Mouse (Mus musculus) forebrain, embryonic 12.5 days (tissue): ENCODE measurements around the gene Lamb3. TPM values are rescaled to one million over a fixed set of nuclear protein-coding genes. Genes with fewer than 3 reads are reported as not detected.

Experiments
- ATAC-seq: fragments of 200-750 bp; cut with Nextera tagmentation; 2 replicates; pipeline ENCODE4 v1.8.0; 2017; ENCODE audit warnings: moderate TSS enrichment; ENCODE audit not compliant: low FRiP score
- H3K27ac ChIP-seq: fragments of 300-500 bp; sonication (generic); 2 replicates; pipeline ENCODE4 v1.5.1; 2016; ENCODE audit warnings: mild to moderate bottlenecking
- H3K27me3 ChIP-seq: fragments of 300-500 bp; sonication (generic); 2 replicates; pipeline ENCODE4 v1.6.1; 2016; ENCODE audit warnings: mild to moderate bottlenecking
- H3K36me3 ChIP-seq: fragments of 300-500 bp; sonication (generic); replicated peaks from 2 replicates; pipeline ENCODE4 v1.6.1; 2016; ENCODE audit warnings: mild to moderate bottlenecking
- H3K4me1 ChIP-seq: fragments of 300-500 bp; sonication (generic); 2 replicates; pipeline ENCODE4 v1.6.1; 2016
- H3K4me2 ChIP-seq: fragments of 300-500 bp; sonication (generic); 2 replicates; pipeline ENCODE4 v1.6.1; 2016; ENCODE audit warnings: mild to moderate bottlenecking, moderate library complexity
- H3K4me3 ChIP-seq: fragments of 300-500 bp; sonication (generic); replicated peaks from 2 replicates; pipeline ENCODE4 v1.5.1; 2016; ENCODE audit warnings: mild to moderate bottlenecking
- H3K9ac ChIP-seq: fragments of 300-500 bp; sonication (generic); 2 replicates; pipeline ENCODE4 v1.6.1; 2016; ENCODE audit warnings: mild to moderate bottlenecking
- H3K9me3 ChIP-seq: fragments of 300-500 bp; sonication (generic); 2 replicates; pipeline ENCODE4 v1.6.1; 2016
- WGBS: fragments of 180-500 bp; shearing (Covaris S2); methylation state at CpG from one replicate; pipeline ENCODE4 v1.1.7; 2016; 5-methylcytosine and 5-hydroxymethylcytosine counted together
- polyA plus RNA-seq: library from polyadenylated mRNA; unstranded; fragments of >200 nt; fragmentation: Nextera tagmentation; extraction: Ambion mirVana; gene quantifications from 2 replicates; pipeline ENCODE4 v1.2.1, GENCODE M21; 2016

The Lamb3 gene
- 0.31 and 0.77 TPM in 2 replicates for polyA plus RNA-seq

- WGBS: 96% methylated on average over 3 of the region's 3 CpGs
- Histone ChIP-seq H3K27ac (no peak within 1 kb of the TSS), H3K4me1 (no peaks in the 10 kb centered on the region), H3K36me3 (no peaks in the 10 kb centered on the region), H3K27me3 (no peaks in the 10 kb centered on the region), H3K9me3 (no peaks in the 10 kb centered on the region), H3K4me3 (no peak within 1 kb of the TSS), H3K4me2 (no peak within 1 kb of the TSS), H3K9ac (no peak within 1 kb of the TSS)
- no peak for ATAC-seq
Observed at GRCm38 (mm10) chr1:193207503-193207902, at the start of gene Lamb3. Lamb3 (plus strand) TSS chr1:193207699.

- H3K36me3 ChIP-seq: no peaks in the 10 kb centered on the region
- H3K9ac ChIP-seq: no peak overlapping the region
- H3K27me3 ChIP-seq: peaks cover 18% of the 10 kb centered on the region
- peaks cover 10% of the 10 kb centered on the region for H3K4me1 ChIP-seq
- no peak overlapping the region for H3K27ac ChIP-seq
- H3K4me2 ChIP-seq: no peak overlapping the region
- ATAC-seq: no peak
- no peak overlapping the region for H3K4me3 ChIP-seq
- 68% methylated on average over 3 of the region's 3 CpGs for WGBS
- no peaks in the 10 kb centered on the region for H3K9me3 ChIP-seq
Observed at GRCm38 (mm10) chr1:193159163-193159562, 48.3 kb upstream of the Lamb3 start.

DNA sequence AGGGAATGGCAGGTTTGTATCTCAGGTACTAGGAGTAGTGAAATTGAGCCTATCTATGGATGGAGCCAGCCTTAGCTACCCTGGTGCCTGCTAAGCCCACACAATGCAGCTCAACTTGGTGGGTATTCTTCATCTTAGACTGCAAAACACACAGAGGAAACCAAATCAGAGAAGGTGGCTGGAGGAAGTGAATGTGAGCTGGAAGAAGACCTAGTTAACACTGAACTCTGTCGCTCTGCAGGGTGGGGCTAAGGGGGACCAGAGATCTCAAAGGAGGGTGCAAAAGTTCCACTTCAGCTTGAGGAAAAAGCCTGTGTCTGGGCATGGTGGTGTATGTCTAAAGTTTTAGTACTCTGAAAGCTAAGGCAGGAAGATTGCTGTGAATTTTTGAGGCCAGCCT lies 47.9 kb upstream of the Lamb3 start:
- 54% methylated on average over 1 of the region's 1 CpGs for WGBS
- Histone ChIP-seq H3K27ac (no peak overlapping the region), H3K27me3 (peaks cover 13% of the 10 kb centered on the region; the same call in 1 of the 2 replicates), H3K4me1 (peaks cover 10% of the 10 kb centered on the region), H3K4me2 (no peak overlapping the region), H3K4me3 (no peak overlapping the region), H3K36me3 (no peaks in the 10 kb centered on the region), H3K9ac (no peak overlapping the region), H3K9me3 (no peaks in the 10 kb centered on the region)
- ATAC-seq: no peak

GRCm38 (mm10) chr1:193160317-193161032 lies 47.0 kb upstream of the Lamb3 start:
- Histone ChIP-seq H3K4me1 (peaks cover 10% of the 10 kb centered on the region), H3K4me2 (peak overlapping the region; percentile 48), H3K36me3 (no peaks in the 10 kb centered on the region), H3K9me3 (no peaks in the 10 kb centered on the region), H3K27ac (no peak overlapping the region), H3K9ac (no peak overlapping the region), H3K4me3 (peak overlapping the region; percentile 18), H3K27me3 (peaks cover 7% of the 10 kb centered on the region; the same call in 1 of the 2 replicates)
- 14% methylated on average over 18 of the region's 18 CpGs for whole genome bisulfite sequencing
- ATAC-seq: no peak

DNA sequence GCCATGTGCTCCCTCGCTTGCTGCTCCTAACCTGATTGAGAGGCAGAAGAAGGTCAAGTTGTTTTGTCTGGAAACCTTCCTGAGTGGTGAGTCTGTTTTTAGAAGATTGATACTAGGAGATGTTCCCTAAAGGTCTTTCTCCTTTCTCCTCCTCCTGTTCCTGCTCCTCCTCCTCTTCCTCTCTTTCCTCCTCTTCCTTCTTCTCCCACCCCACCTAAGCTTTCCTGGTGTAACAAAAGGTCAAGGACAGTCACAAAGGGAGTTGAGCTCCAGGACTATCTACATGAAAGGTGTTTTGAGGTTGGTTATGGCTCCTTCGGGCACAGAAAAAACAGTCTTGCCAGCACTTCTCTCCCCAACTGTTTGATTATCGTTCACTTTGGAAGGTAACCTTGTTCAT lies 39.8 kb upstream of the Lamb3 start, which contains the start of gene A130010J15Rik:
Gene A130010J15Rik (plus strand): TSS at position 301 of the 400 bp plus-strand sequence.
- ATAC-seq: no peak
- H3K27me3 ChIP-seq: no peaks in the 10 kb centered on the region; the same call in 1 of the 2 replicates
- 90% methylated on average over 3 of the region's 3 CpGs for WGBS
- no peaks in the 10 kb centered on the region for H3K9me3 ChIP-seq
- H3K36me3 ChIP-seq: no peaks in the 10 kb centered on the region
- H3K4me3 ChIP-seq: no peak within 1 kb of the TSS
- H3K27ac ChIP-seq: no peak within 1 kb of the TSS
- H3K4me2 ChIP-seq: no peak within 1 kb of the TSS
- peaks cover 8% of the 10 kb centered on the region for H3K4me1 ChIP-seq
- H3K9ac ChIP-seq: no peak within 1 kb of the TSS

DNA sequence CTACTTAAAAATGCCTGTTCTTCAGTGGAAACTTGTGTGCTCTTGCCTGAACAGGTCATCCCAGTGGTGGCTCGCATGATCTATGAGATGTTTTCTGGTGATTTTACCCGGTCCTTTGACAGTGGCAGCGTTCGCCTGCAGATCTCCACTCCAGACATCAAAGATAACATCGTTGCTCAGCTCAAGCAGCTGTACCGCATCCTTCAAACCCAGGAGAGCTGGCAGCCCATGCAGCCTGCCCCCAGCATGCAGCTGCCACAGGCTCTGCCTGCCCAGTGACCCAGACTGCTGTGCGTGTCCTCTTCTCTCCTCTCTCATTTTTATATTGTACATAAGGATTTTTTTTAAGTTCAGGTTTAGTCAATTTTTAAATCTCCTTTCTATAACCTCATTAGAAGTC lies 38.3 kb upstream of the Lamb3 start:
- no peak overlapping the region for H3K27ac ChIP-seq
- no peaks in the 10 kb centered on the region; the same call in 1 of the 2 replicates for H3K27me3 ChIP-seq
- H3K4me2 ChIP-seq: no peak overlapping the region
- H3K4me1 ChIP-seq: peaks cover 15% of the 10 kb centered on the region
- ATAC-seq: no peak
- no peak overlapping the region for H3K4me3 ChIP-seq
- 96% methylated on average over 7 of the region's 7 CpGs for WGBS
- H3K9me3 ChIP-seq: no peaks in the 10 kb centered on the region
- H3K36me3 ChIP-seq: no peaks in the 10 kb centered on the region
- no peak overlapping the region for H3K9ac ChIP-seq

DNA sequence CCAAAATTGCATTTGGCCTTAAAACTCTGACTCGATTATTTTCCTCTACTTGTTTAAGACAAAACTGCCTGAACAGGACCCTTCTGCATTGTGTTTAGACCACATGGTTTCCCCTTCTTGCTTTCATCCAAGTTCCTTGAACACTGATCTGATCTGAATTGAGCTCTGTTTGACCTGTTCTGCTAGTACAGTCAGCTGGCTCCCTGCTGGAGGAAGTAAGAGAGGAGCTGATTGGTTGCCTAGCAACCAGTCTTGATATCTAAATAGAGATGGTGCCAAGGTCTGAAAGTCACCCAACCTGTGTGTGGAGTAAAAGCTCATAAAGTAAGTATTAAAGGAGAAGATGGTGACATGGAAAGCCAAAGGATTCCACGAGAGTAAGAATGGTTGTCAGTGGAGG lies 37.6 kb upstream of the Lamb3 start:
- H3K4me3 ChIP-seq: no peak overlapping the region
- no peak overlapping the region for H3K4me2 ChIP-seq
- WGBS: 84% methylated on average over 2 of the region's 2 CpGs
- no peaks in the 10 kb centered on the region for H3K9me3 ChIP-seq
- peaks cover 17% of the 10 kb centered on the region for H3K4me1 ChIP-seq
- no peak overlapping the region for H3K9ac ChIP-seq
- no peak for ATAC-seq
- no peaks in the 10 kb centered on the region; the same call in 1 of the 2 replicates for H3K27me3 ChIP-seq
- H3K36me3 ChIP-seq: no peaks in the 10 kb centered on the region
- no peak overlapping the region for H3K27ac ChIP-seq

DNA sequence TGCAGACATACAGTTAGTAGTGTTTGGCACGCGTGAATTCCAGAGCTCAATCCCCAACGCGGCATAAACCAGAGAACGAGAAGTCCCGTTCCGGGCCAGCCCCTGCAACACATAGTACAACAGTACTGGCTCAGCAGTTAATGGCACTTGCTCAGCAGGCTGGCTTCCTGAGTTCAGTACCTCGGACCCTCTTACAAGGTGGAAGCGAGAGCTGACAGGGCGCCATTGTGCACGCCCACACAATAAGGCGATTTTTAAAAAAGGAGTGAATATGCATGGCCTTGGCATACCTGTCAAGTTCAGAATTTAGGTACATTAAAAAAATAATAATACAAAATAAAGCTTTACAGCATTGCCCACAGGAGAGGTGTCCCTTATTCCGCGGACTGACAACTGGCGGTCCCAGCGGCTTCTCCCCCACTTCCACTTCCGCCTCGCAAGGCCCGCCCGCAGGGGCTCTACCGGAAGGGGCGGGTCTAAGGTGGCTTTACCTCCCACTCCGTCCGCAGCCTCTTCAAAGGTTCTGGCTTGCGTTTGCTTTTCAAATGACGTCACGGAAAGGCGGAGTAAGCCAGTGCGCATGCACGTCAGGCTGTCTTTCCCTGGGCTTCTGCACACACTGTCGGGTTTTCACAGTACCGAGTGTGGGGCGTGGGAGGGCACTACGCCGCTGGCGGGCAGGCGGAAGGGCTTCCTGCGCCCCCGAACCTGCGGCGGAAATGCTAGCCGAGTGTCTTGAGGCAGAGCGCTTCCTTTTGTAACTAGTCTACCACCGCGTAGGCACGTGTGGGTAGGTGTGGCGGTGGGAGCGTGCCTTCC lies 34.3 kb upstream of the Lamb3 start:
- H3K4me2 ChIP-seq: peak overlapping the region; percentile 63
- H3K4me3 ChIP-seq: peak overlapping the region; percentile 67
- no peaks in the 10 kb centered on the region for H3K9me3 ChIP-seq
- no peaks in the 10 kb centered on the region for H3K27me3 ChIP-seq
- H3K36me3 ChIP-seq: no peaks in the 10 kb centered on the region
- H3K9ac ChIP-seq: peak overlapping the region; percentile 75
- peak overlapping the region; percentile 71 for H3K27ac ChIP-seq
- ATAC-seq: peak; percentile 99
- H3K4me1 ChIP-seq: peaks cover 20% of the 10 kb centered on the region
- WGBS: under 1% methylated on average over 48 of the region's 48 CpGs

- no peaks in the 10 kb centered on the region for H3K27me3 ChIP-seq
- no peak for ATAC-seq
- peak overlapping the region; percentile 63 for H3K4me2 ChIP-seq
- no peaks in the 10 kb centered on the region for H3K9me3 ChIP-seq
- H3K36me3 ChIP-seq: no peaks in the 10 kb centered on the region
- H3K27ac ChIP-seq: peak overlapping the region; percentile 71
- peak overlapping the region; percentile 67 for H3K4me3 ChIP-seq
- H3K9ac ChIP-seq: peak overlapping the region; percentile 75
- 21% methylated on average over 9 of the region's 9 CpGs for WGBS
- peaks cover 20% of the 10 kb centered on the region for H3K4me1 ChIP-seq
Observed at GRCm38 (mm10) chr1:193173810-193174129, 33.7 kb upstream of the Lamb3 start.

DNA sequence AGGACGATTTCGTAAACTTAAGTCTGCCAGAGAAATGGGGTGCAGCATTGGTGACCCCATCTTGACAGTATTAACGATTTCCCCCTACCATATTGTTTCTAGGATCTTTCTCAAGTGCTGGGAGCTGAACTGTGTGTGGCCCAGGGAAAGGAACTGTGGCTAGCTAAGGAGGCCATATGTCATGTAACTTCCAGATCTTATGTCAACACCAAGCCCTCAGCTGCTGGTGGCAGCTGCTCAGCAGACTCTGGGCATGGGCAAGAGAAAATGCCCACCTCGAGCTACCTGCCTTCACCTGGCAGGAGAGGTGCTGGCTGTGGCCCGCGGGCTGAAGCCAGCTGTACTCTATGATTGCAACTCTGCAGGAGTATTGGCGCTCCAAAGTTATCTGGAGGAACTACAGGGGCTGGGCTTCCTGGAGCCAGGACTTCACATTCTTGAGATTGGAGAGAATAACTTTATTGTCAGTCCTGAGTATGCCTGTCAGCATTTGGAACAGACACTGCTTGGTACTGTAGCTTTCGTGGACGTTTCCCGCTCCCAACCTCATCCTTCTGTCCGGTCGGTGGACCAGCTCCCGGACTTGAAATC lies 33.3 kb upstream of the Lamb3 start:
- H3K36me3 ChIP-seq: no peaks in the 10 kb centered on the region
- ATAC-seq: no peak
- no peaks in the 10 kb centered on the region for H3K27me3 ChIP-seq
- WGBS: 94% methylated on average over 13 of the region's 13 CpGs
- H3K4me3 ChIP-seq: peak overlapping the region; percentile 67
- peaks cover 20% of the 10 kb centered on the region for H3K4me1 ChIP-seq
- no peak overlapping the region for H3K27ac ChIP-seq
- peak overlapping the region; percentile 63 for H3K4me2 ChIP-seq
- H3K9ac ChIP-seq: peak overlapping the region; percentile 75; the same call in 1 of the 2 replicates
- H3K9me3 ChIP-seq: no peaks in the 10 kb centered on the region

DNA sequence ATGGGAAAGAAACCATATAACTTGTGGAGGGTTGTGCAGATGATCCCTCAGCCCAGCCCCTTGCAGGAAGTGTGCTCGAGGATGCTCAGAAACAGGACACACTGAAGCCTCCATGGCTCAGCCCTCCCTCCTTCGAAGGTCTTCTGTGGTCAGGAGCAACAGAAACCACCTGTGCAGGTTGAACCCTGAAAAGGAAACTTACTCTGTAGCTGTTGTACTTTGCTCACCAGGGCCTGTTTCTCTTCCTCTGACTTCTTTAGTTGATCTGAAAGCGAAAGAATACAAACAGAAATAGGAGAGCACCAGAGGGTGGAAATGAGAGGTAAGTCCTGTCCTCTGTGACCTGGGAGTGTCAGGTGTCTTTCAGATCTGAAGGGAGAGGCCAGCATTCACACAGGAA lies 26.4 kb upstream of the Lamb3 start:
- Histone ChIP-seq H3K4me1 (no peaks in the 10 kb centered on the region; the same call in 1 of the 2 replicates), H3K9ac (no peak overlapping the region), H3K9me3 (no peaks in the 10 kb centered on the region), H3K36me3 (no peaks in the 10 kb centered on the region), H3K4me3 (no peak overlapping the region), H3K27me3 (0 out of 2 replicates have a peak, but pooled peaks cover 7% of the 10 kb centered on the region), H3K27ac (no peak overlapping the region), H3K4me2 (no peak overlapping the region)
- no peak for ATAC-seq
- 90% methylated on average over 3 of the region's 3 CpGs for WGBS

DNA sequence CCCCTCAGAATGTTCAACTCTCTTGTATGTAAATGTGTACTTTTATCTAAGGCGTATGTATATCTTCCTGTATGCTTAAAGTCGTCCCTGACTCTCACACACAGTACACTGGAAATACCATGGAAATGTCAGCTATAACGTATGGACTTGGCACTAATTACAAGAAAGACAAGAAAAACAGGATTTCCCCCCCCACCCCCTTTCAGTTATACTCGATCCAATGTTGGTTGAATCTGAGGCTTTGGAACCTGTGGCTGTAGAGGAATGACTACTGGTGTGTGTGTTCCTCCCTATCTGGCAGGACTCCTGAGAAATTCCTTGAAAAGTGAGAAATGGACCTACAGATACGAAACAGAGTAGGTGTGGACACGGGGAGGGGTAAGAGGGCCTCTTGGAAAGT lies 19.2 kb upstream of the Lamb3 start:
- Histone ChIP-seq H3K27me3 (0 out of 2 replicates have a peak, but pooled peaks cover 8% of the 10 kb centered on the region), H3K36me3 (no peaks in the 10 kb centered on the region), H3K27ac (no peak overlapping the region), H3K4me1 (peaks cover 17% of the 10 kb centered on the region), H3K9me3 (no peaks in the 10 kb centered on the region), H3K4me3 (no peak overlapping the region), H3K4me2 (no peak overlapping the region), H3K9ac (no peak overlapping the region)
- no peak for ATAC-seq
- 90% methylated on average over 6 of the region's 6 CpGs for WGBS
